Mouse (Mus musculus) cerebellum, adult 2 months (tissue): ENCODE data around the gene Tpt1.

Experiments
- CTCF ChIP-seq: fragments of 200-500 bp; IDR thresholded peaks from 2 replicates; pipeline ENCODE4 v1.5.1; 2011; ENCODE audit warnings: low read depth, mild to moderate bottlenecking, control low read depth, low read length, moderate library complexity, borderline replicate concordance; ENCODE audit not compliant: insufficient read depth
- POLR2A ChIP-seq: fragments of 200-500 bp; IDR thresholded peaks from 2 replicates; pipeline ENCODE4 v1.6.1; 2011; ENCODE audit warnings: low read length, control low read depth, borderline replicate concordance; ENCODE audit not compliant: insufficient read depth

DNA sequence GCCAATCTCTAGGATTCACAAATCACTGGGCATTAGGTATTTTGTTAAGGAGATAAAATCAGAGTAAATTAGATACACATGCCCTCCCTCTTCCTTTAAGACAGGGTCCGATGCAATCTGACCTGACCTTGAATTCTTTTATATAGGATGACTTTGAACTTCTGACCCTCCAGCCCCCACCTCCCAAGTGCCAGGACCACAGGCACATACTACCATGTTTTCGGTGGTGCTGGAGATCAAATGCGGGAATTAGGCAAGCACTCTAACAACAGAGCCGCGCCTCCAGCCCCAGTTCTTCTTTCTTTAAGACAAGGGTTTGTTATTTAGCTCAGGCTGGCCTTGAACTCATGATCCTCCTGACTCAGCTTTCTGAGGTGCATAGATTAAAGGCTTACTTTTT lies 39.0 kb downstream of the Tpt1 start:
- TF ChIP-seq CTCF (no peak), POLR2A (no peak)
